Mouse (Mus musculus): ENCODE measurements around the gene AL732309.1. TPM values are rescaled to one million over a fixed set of nuclear protein-coding genes. Genes with fewer than 3 reads are reported as not detected.
A peak's percentile ranks its signal among the peaks of the same experiment; 100 is the strongest.

AL732309.1 gene
- 1 to 10 TPM; 3.3 to 5.5 (median 4.4) TPM for total RNA-seq (2022)

DNA sequence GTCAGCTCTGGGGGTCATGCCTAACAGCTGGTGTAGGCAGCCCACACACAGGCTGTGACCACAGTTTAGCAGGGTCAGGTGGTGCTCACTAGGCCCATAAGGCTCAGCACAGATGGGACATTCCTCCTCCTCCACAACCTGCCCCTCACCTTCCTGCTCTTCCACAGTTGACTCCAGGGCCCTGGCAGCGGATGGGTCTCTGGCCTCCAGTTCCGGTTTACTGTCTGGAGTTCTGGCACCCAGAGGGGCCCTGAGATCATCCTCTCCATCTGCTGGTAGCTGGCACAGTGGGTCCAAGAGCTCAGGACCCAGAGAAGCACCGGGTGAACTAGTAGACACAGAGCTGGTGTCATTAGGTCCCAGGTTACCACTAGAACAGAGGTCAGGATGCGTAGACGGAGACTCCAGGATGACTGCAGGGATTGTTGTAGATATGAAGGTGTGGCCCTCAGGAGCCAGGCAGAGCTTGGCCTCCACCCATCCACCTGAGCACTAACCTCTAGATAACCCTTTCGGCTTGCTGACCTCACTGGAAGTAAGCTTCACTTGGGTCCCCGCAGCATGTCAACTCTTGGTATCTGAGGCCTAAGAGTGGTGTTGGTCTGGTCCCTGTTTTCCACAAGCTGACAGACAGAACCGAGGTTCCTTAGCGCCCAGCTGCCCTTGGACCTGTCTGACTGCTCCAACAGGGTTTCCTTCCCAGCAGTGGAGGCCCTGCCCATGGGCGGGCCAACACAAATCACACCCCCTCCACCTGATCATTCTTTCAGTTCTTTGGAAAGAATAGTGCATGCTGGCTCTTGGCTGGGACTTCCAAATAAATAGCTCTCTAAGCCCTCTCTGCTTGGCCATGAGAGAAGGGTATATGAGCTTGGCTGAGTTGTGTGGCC is at the start of gene AL732309.1:
AL732309.1 (minus strand) TSS at position 681 of the 890 bp plus-strand sequence.
- no peak for DNase-seq (ENCODE audit: low spot score in 2 of 2)

DNA sequence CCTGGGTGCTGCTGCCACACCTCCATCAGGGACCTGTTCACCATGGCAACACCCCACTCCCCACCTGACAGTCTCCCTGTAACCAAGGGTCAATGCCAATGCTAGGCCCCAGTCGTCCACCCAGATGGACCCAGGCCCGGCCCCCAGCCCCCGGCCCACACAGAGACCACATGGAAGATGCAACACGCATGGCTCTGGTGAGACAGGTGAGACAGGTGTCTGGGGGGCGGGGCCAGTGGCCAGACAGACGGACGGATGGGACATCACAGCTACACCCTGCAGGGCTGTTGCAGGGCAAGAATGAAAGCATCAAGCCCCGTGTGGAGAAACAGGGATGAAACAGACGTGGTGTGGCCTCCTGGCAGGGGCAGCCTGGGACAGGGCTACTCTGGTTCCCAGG is 47.0 kb upstream of the AL732309.1 start:
- no peak for DNase-seq (ENCODE audit: low spot score in 2 of 2)

DNA sequence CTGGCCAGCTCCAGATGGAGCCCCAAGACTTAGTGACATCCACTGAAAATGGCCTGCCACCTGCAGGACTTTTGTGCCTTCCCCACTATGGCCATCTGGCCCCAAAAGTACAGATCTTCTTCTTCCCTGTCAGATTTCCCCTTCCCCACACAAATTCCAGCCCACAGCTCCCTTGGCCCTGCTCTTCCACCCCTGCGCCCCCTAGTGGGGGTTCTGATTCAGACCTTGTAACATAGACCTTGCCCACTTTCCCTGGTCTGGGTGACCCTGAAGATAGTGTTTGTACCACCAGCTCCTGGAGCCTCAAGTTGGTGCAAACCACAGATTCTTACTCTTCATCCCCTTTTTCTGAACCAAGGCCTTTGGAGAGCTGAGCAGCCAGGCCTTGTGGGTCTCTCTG is 46.2 kb upstream of the AL732309.1 start:
- DNase-seq (ENCODE audit: low spot score in 2 of 2): peak in 1 of 2 experiments; percentile 66

DNA sequence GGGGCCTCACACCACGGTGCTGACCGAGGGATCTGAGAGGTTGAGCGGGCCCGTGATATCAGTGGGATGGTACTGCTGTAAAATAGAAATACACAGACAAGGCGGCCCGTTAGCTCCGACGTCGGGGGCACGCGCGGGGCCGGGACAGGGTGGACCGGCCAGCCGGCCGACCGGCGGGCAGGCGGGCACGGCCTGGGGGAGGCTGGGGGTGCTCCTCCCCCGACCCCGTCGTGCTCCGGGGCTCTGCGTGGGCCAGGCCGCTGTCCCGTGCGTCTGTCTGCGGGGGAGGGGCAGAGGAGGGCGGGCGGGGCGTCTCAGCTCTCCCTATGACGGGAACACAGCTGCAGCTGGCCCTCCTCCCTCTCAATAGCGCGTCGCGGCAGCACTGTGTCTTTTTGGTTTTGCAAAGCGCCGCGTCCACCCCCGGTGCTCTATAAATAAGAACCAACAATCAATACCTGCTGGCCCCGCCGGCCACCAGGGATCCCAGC is 45.4 kb upstream of the AL732309.1 start:
- DNase-seq (ENCODE audit: low spot score in 2 of 2): peak in 1 of 2 experiments; percentile 38

DNA sequence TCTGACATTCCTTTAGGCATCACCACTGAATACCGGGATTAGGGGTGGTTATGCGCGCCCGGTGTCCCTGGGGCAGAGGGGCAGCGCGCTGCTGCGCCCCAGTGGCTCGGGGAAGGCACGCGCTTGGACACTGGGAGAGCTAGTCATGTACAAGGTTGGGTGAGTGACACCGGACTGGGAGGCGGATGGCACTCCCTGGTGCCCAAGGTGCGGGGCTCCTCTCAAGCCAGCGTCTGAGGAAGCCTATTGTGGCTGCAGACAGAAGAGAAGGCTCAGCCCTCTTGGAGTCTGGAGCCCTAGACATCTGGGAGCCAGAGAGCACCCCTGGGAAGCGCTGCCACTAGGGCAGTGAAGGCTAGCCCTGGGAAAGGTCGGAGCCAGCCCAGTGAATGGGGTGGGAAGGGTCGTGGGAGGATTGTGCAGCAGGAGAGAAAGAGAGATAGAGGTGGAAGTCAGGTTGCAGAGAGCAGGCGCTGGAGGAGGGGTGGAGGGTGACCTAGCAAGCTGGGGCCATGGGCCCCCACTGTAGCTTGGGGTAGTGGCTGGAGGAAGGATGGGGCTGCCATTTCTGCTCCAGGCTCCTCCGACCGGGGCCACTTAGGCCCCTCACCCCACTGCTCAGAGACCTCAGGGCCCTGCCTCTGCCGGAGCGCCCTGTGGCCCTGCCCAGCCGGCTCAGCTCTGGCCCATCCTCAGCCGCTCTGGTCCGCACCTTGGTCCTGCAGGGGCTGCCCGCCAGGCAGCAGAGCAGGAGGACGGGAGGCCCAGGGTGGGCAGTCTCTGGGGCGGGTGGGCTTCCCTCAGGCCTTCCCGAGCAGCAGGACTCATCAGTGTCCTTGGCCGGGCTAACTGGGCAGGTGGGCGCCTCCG is 44.8 kb upstream of the AL732309.1 start:
- DNase-seq (ENCODE audit: low spot score in 2 of 2): no peak

DNA sequence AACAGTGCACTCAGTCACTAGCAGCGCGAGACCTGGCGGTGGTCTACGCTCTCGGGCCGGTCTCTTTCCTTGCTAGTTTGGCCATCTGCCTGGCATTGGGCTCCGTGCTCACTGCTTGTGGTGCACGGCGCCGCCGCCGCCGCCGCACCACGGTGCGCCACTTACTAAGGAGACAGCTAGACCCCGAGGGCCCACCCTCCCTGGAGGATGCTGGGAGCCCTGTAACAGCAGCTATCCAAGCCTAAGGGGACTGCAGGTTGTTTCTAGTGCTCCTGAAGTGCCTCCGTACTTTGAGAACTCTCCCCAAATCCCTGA is 44.1 kb upstream of the AL732309.1 start:
- peak in 1 of 2 experiments; percentile 58 for DNase-seq (ENCODE audit: low spot score in 2 of 2)

DNA sequence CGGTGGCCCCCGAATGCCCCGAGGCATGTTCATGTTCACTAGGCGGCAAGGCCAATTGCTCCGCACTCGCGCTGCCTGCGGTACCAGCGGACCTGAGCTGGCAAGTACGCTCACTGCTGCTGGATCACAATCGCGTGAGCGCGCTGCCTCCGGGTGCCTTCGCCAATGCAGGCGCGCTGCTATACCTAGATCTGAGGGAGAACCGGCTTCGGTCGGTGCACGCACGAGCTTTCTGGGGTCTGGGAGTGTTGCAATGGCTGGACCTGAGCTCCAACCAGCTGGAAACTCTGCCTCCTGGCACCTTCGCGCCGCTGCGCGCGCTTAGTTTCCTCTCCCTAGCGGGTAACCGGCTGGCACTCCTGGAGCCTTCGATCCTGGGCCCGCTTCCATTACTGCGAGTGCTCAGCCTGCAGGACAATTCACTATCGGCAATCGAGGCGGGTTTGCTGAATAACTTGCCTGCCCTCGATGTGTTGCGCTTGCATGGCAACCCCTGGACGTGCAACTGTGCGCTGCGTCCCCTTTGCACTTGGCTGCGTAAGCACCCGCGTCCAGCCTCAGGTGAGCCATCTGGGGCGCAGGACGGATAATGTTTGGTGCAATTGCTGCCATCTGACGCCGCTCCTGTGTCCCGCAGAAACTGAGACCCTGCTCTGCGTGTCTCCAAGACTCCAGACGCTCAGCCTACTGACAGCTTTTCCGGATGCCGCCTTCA is 43.6 kb upstream of the AL732309.1 start:
- peak in 1 of 2 experiments; percentile 74 for DNase-seq (ENCODE audit: low spot score in 2 of 2)

DNA sequence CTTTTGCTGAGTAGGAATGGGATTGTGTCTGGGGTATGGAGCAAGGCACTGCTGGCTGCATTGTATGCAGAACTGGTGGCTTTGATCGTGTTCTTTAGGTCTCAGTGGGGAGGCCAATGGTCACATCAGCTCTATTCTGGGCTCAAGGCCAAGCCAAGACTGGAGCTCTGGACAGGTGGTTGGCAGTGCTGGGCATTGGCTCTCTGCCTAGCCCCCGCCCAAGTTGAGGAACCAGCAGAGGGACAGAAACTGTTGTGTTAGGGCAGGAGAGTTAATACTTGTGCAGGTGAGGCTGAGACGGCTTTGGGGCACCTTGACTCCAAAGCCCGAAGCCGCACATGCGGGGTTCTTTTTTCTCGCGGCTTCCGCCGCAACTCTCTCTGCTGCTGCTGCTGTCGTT is 43.0 kb upstream of the AL732309.1 start, which contains the start of gene Lrrc26:
Lrrc26 (plus strand) TSS at position 265 of the 400 bp plus-strand sequence.
- DNase-seq (ENCODE audit: low spot score in 2 of 2): no peak

DNA sequence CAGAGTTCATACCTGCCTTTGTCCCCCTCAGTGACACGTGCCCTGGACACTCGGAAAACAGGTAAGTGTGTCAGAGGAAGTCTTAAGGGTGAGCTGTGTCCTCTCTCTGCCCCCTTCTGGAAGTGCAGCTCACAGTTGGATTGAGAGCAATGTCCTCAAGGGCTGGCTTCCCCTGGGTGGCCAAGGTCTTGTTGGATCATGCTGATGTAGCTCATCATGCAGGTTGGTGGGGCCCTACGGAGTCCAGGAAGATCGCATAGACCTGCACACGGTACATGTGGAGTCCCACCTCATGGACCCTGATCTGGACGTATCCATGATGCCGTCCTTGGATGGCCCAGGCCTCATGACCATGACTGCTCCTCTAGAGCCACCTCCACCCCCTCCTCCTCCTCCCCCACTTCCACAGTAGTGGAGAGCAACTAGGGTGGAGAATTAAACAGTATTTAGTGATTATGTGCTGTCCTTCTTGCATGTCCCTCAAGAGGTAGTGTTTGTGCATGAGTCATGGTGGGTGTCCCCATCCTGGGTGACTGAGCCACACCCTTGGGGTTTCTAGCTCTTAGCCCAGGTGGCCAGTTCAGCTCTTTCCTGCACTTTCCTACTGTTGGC is 42.2 kb upstream of the AL732309.1 start:
- no peak for DNase-seq (ENCODE audit: low spot score in 2 of 2)

DNA sequence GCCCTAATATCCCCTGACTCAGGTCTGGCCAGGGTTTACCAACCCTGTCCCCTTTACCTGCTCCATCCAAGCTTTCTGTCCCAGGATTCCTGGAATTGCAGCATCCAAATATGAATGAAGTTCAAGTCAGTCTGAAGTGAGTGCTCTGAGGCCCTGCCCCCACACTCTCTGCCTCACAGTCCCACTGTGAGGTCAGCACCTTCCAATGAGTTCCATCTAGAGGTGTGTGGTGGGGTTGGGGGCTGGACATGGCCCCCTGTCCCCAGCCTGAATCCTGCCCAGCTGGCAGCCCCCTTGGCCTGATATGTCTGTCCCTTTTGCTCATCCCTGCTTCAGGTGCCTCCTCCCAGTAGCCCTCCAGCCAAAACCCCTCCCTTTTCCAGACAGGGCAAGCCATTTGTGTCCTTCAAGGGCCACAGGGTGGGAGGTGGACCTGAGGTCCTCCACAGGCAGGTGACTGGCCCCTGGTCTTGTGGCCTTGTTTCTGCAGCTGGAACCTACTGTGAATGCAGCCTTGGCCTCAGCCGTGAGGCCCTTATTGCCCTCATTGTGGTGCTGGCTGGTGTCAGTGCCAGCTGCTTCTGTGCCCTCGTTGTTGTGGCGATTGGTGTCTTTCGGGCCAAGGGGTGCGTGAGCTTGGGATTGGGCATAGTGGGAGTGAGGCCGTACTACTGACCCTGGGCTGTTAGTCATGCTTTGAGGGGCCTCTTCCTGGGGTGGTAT is 41.4 kb upstream of the AL732309.1 start, which contains the start of gene Tmem210:
Tmem210 (plus strand) TSS at position 219 of the 723 bp plus-strand sequence.
- DNase-seq (ENCODE audit: low spot score in 2 of 2): no peak

DNA sequence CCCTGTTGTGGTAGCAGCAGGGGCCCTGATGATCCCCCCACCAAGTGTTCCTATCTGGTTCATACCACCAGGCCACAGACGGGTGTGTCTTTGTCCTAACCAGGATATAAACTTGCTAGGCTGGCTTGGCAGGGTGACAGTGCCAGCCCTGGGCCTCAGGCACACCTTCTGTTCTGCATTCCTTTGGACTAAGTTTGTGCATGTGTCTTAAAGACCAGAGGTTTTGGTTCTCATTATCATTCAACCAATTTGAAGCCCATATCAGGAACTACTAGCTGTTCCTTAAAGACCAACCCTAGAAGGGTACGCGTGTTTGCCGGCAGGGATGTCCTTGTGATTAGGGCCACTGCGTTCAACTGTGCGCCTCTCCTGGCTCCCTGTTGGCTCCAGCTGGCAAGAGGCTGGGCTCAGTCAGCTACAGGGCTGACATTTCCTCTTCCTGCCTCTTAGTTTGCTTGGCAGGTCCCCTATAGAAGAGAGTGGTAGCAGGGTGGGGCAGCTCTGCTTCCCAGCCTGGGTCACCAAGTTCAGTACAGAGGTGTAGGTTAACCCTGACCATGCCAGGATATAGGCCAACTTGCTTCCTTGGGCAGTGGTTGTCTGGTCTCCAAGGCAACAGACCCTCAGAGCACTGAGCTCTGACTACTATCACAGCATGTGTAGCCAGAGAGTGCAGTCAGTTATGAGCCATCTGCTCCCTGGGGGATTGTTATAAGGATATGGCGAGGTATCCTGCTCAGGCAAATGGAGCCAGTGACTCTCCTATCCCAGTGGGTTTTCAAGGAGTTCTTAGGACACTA is 40.4 kb upstream of the AL732309.1 start:
- DNase-seq (ENCODE audit: low spot score in 2 of 2): no peak

DNA sequence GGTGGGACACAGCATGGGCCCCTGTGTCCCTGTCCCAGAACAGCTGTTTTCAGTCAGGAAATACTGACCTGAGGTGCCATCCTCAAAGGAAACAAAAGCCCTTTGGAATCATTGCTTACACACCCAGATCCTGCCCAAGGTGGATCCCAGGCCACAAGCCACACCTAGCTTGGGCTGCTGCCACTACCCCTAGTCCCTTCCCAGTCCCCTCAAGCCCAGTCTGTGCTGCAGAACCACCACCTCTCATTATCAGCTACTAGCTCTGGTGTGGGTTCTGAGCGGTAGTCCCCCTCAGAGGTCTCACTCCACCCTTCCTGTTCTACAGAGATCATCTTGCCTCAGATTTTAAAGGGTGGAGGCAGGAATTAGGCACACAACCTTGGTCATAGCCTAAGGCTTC is 39.7 kb upstream of the AL732309.1 start:
- DNase-seq (ENCODE audit: low spot score in 2 of 2): no peak

DNA sequence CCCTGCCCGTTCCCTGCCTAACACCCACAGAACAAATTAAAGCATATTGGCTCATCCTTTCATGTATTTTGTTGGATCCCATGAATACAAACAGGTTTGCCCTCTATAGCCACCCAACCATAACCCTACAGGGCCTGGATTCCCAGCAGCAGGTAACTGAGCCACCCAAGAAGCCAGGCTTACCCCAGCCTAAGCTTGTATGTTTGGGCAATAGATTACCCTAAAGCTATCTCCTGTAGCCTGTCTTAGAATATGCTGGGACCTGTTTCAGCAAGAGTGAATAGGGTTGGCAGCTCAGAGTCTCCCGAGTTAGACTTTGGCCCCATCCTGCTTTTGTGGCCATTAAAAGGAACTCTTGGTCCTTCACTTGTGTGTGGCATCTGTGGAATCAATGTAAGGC is 38.9 kb upstream of the AL732309.1 start:
- DNase-seq (ENCODE audit: low spot score in 2 of 2): no peak

DNA sequence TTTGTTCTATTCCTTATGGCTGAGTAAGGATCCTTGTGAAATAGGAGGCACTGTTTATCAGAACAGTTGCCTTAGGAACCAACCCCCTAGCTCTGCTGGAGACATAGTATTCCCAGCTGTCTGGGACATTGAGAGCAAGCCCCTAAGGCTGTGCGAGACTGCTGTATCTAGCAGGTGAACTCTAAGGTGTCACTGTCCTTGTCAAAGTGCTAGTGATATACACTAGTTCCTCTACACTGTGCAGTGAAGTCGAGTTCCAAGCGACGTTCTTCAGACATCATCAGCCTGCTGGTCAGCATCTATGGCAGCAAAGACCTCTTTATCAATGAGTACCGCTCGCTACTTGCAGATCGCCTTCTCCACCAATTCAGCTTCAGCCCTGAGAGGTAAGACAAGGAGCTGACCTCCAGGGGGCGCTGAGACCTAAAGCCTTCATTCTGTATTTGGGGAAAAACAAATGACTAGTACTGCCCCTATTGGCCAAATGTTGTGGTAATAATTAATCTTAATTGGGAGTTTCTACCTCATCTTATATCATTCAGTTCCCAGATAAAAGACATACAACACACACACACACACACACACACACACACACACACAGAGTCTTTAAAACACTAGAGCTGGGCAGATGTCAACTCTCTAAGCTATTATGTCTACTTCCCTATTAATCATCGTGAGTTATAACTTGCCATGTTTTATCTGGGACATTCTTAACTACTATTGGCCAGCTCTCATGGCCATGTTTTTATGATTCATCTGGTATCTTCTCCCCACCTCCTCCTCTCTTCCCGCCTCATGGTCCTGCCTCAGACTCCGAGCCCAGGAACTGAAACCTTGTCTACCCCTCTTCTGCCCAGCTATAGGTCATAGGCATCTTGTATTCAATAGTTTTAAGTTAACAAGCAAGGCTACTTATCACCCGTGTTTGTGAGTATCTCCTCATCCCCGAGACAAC is 32.5 kb upstream of the AL732309.1 start:
- DNase-seq (ENCODE audit: low spot score in 2 of 2): peak in 1 of 2 experiments; percentile 87

DNA sequence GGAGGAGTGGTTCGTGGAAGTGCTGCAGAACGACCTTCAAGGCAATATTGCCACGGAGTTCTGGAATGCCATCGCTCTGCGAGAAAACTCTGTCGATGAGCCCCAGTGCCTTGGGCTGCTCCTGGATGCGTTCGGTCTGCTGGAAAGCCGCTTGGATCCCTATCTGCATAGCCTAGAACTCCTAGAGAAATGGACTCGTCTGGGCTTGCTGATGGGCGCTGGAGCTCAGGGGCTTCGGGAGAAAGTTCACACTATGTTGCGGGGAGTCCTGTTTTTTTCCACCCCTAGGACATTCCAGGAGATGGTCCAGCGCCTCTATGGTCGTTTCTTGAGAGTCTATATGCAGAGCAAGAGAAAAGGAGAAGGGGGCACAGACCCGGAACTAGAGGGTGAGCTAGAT is 26.3 kb upstream of the AL732309.1 start:
- DNase-seq (ENCODE audit: low spot score in 2 of 2): no peak

DNA sequence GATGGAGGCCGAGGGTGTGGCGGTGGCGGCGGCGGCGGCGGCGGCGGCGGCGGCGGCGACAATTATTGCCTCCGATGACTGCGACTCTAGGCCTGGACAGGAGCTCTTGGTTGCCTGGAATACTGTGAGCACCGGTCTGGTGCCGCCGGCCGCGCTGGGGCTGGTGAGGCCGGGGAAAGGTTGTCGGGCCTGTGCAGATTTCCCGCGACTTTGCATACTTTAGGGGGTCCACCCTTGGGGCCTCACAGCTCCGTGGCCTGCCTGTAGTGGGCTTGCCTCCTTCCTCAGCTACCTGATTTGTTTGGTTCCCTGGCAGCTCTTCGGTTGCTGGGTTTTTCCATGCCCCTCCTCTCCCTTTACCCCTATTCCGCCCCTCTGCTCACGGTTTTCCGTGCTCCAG is 25.9 kb upstream of the AL732309.1 start:
- no peak for DNase-seq (ENCODE audit: low spot score in 2 of 2)

DNA sequence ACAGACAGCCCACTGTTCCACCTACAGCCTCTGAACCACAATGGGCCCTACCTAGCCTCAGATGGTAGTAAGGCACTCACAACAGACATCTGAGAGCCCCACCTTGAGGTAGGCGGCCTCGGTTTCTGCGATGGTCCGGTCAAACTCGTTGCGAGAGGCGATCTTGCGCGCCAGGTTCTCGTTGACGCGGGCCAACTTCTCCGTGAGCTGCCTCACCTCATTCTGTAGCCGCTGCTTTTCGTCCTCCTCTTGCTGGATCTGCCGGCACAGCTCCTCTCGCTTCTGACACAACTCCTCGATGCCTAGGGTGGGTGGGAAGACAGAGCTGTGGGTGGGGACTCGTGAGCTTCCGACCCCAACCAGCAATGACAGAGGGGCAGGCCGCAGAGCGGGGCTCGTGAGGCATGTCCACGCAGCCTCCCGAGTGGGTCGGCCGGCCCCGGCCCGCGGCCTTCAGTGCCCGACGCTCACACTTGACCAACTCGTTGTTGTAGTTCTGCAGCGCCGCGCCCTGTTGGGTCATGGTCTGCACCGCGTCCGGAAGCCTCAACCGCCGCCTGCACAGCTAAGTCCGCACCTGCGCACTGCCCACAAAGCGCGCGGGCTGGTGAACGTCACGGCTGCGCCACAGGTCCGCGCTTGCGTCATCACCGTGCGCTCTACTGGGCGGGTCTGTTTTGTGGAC is 25.3 kb upstream of the AL732309.1 start, which contains the start of the genes Ssna1 and Anapc2:
Ssna1 (minus strand) TSS at position 612 of the 685 bp plus-strand sequence.
Anapc2 (plus strand) TSS at position 652 of the 685 bp plus-strand sequence.
- DNase-seq (ENCODE audit: low spot score in 2 of 2): peak; percentile 95 to 97

Measured in layer of hippocampus, adult 8-10 months (tissue).